Mouse (Mus musculus) midbrain, embryonic 14.5 days (tissue): ENCODE measurements around the gene Dact1. TPM values are rescaled to one million over a fixed set of nuclear protein-coding genes. Genes with fewer than 3 reads are reported as not detected.

Source experiments
- ATAC-seq: fragments of 200-750 bp; cut with Nextera tagmentation; 2 replicates; pipeline ENCODE4 v1.8.0; 2017; ENCODE audit warnings: moderate number of reproducible peaks, moderate library complexity; ENCODE audit not compliant: low FRiP score, low TSS enrichment
- DNase-seq: peaks from one replicate; pipeline ENCODE4 v3.0.0-alpha.2; 2015
- H3K27ac ChIP-seq: fragments of 300-500 bp; sonication (generic); replicated peaks from 2 replicates; pipeline ENCODE4 v1.5.1; 2014; ENCODE audit warnings: mild to moderate bottlenecking, low read depth, low read length, moderate library complexity
- H3K27me3 ChIP-seq: fragments of 300-500 bp; sonication (generic); 2 replicates; pipeline ENCODE4 v1.6.1; 2014; ENCODE audit warnings: low read length, control low read depth, mixed read lengths; ENCODE audit not compliant: control insufficient read depth, insufficient read depth
- H3K36me3 ChIP-seq: fragments of 300-500 bp; sonication (generic); 2 replicates; pipeline ENCODE4 v1.6.1; 2014; ENCODE audit warnings: low read length, control low read depth; ENCODE audit not compliant: control insufficient read depth, insufficient read depth
- H3K4me1 ChIP-seq: fragments of 300-500 bp; sonication (generic); 2 replicates; pipeline ENCODE4 v1.6.1; 2014; ENCODE audit warnings: mild to moderate bottlenecking, antibody characterized with exemption, low read length, control low read depth; ENCODE audit not compliant: control insufficient read depth, insufficient read depth
- H3K4me2 ChIP-seq: fragments of 300-500 bp; sonication (generic); 2 replicates; pipeline ENCODE4 v1.6.1; 2014; ENCODE audit warnings: mild to moderate bottlenecking, low read length, moderate library complexity
- H3K4me3 ChIP-seq: fragments of 300-500 bp; sonication (generic); replicated peaks from 2 replicates; pipeline ENCODE4 v1.5.1; 2014; ENCODE audit warnings: low read depth, low read length
- H3K9ac ChIP-seq: fragments of 300-500 bp; sonication (generic); replicated peaks from 2 replicates; pipeline ENCODE4 v1.6.1; 2014; ENCODE audit warnings: mild to moderate bottlenecking, low read length, moderate library complexity
- H3K9me3 ChIP-seq: fragments of 300-500 bp; sonication (generic); 2 replicates; pipeline ENCODE4 v1.6.1; 2016; ENCODE audit warnings: low read length, control low read depth, mixed read lengths; ENCODE audit not compliant: control insufficient read depth
- WGBS: fragments of 180-500 bp; shearing (Covaris S2); extraction: QIAGEN DNeasy Blood & Tissue Kit; methylation state at CpG from one replicate; pipeline ENCODE4 v1.1.7; 2014; 5-methylcytosine and 5-hydroxymethylcytosine counted together
- polyA plus RNA-seq: library from polyadenylated mRNA; unstranded; fragments of >200 nt; fragmentation: Nextera tagmentation; extraction: Ambion mirVana; gene quantifications from 2 replicates; pipeline ENCODE4 v1.2.1, GENCODE M21; 2014

Dact1 gene
- 34.6 and 35.8 TPM in 2 replicates for polyA plus RNA-seq

DNA sequence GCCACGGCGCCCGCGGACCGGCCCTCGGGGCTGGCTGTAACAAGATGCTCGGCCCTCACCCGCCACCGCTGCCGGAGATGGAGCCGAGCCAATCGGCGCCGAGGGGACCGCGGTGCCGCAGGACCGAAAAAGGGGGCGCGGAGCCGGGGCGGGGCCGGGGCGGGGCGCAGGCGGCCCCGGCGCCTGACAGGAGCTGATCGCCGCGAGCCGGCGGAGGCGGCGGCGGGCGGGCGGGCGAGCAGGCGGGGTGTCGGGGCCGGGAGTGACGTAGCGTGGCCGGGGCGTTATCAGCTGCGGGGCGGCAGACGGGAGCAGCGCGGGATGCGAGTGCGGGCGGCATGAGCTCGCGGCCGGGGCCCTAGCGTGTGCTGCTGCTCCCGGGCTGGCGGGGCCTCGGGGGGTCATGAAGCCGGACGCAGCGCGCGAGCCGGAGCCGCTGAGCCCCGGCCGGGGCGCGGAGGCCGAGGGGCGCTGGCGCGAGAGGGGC, at the start of gene Dact1:
Gene Dact1 (plus strand): TSS at position 304 of the 487 bp plus-strand sequence.
- no peaks in the 10 kb centered on the region for H3K27me3 ChIP-seq
- peak within 1 kb of the TSS; percentile 69 for H3K4me2 ChIP-seq
- H3K36me3 ChIP-seq = peaks cover 17% of the 10 kb centered on the region
- ATAC-seq = peak; percentile 91
- peak within 1 kb of the TSS; percentile 91 for H3K27ac ChIP-seq
- DNase-seq = peak; percentile 87
- H3K4me3 ChIP-seq = peak within 1 kb of the TSS; percentile 85
- no peaks in the 10 kb centered on the region for H3K9me3 ChIP-seq
- peak within 1 kb of the TSS; percentile 94 for H3K9ac ChIP-seq
- WGBS = under 1% methylated on average over 72 of the region's 76 CpGs
- 0 out of 2 replicates have a peak, but pooled peaks cover 8% of the 10 kb centered on the region for H3K4me1 ChIP-seq

- Histone ChIP-seq H3K4me1 (no peaks in the 10 kb centered on the region), H3K27me3 (no peaks in the 10 kb centered on the region), H3K9ac (no peak overlapping the region), H3K36me3 (no peaks in the 10 kb centered on the region), H3K9me3 (no peaks in the 10 kb centered on the region), H3K4me2 (no peak overlapping the region), H3K4me3 (no peak overlapping the region), H3K27ac (no peak overlapping the region)
- 92% methylated on average over 4 of the region's 4 CpGs for WGBS
- ATAC-seq (no peak), DNase-seq (no peak)
Observed at GRCm38 (mm10) chr12:71264211-71264610, 45.5 kb upstream of the Dact1 start.

GRCm38 (mm10) chr12:71269367-71269766, 40.3 kb upstream of the Dact1 start:
- Histone ChIP-seq H3K9me3 (no peaks in the 10 kb centered on the region), H3K27ac (no peak overlapping the region), H3K36me3 (no peaks in the 10 kb centered on the region), H3K4me1 (no peaks in the 10 kb centered on the region), H3K9ac (no peak overlapping the region), H3K4me2 (no peak overlapping the region), H3K27me3 (no peaks in the 10 kb centered on the region), H3K4me3 (no peak overlapping the region)
- DNase-seq (no peak), ATAC-seq (no peak)
- 90% methylated on average over 7 of the region's 7 CpGs for WGBS

- H3K4me3 ChIP-seq = no peak overlapping the region
- no peak for ATAC-seq
- no peak overlapping the region for H3K27ac ChIP-seq
- no peaks in the 10 kb centered on the region for H3K9me3 ChIP-seq
- no peak overlapping the region for H3K4me2 ChIP-seq
- no peaks in the 10 kb centered on the region for H3K4me1 ChIP-seq
- DNase-seq = no peak
- no peaks in the 10 kb centered on the region for H3K36me3 ChIP-seq
- no peaks in the 10 kb centered on the region for H3K27me3 ChIP-seq
- H3K9ac ChIP-seq = no peak overlapping the region
- WGBS = 75% methylated on average over 5 of the region's 5 CpGs
Observed at GRCm38 (mm10) chr12:71271131-71271530, 38.6 kb upstream of the Dact1 start.

DNA sequence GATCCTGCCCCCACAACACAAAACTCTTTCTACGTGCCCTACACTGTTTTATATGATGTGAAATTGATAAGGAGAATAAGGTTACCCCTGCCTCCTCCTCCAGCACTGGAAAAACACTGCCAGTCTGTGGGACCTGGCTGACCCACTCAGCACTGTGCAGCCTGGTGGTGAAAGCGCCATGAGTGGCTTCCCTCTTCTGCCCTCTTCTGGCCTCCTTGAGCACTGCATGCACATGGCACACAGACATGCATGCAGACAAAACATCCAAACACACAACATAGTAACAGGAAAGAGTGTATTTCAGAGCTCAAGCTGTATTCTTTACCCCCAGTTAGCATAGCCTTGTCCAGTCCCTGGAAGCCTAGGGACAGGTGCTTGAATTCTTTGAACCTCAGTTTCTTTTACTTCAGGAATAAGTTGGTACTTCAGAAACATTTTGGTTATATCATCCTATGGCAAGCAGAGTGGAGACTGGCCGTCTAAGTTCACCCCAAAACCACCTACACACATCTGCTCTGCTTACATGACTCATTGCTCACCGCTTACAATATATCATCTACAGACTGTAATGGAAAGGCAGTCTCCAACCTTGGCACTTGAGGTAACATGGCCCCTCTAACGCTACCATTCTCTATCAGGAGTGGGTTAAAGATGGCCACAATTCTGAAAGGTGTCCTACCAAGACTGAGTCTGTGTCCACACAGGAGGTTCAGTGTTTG, 35.0 kb upstream of the Dact1 start:
- no peak for ATAC-seq
- H3K4me1 ChIP-seq = peaks cover 3% of the 10 kb centered on the region
- H3K27ac ChIP-seq = no peak overlapping the region
- no peak overlapping the region for H3K9ac ChIP-seq
- WGBS = 95% methylated on average over 5 of the region's 5 CpGs
- no peak overlapping the region for H3K4me3 ChIP-seq
- no peaks in the 10 kb centered on the region for H3K9me3 ChIP-seq
- H3K27me3 ChIP-seq = no peaks in the 10 kb centered on the region
- no peaks in the 10 kb centered on the region for H3K36me3 ChIP-seq
- no peak for DNase-seq
- H3K4me2 ChIP-seq = no peak overlapping the region

GRCm38 (mm10) chr12:71275906-71276595, 33.6 kb upstream of the Dact1 start:
- Histone ChIP-seq H3K4me3 (no peak overlapping the region), H3K36me3 (no peaks in the 10 kb centered on the region), H3K4me2 (no peak overlapping the region), H3K27ac (no peak overlapping the region), H3K9ac (no peak overlapping the region), H3K27me3 (no peaks in the 10 kb centered on the region), H3K4me1 (peaks cover 6% of the 10 kb centered on the region), H3K9me3 (no peaks in the 10 kb centered on the region)
- 87% methylated on average over 8 of the region's 8 CpGs for WGBS
- DNase-seq (no peak), ATAC-seq (no peak)

- Histone ChIP-seq H3K4me1 (peaks cover 6% of the 10 kb centered on the region), H3K27me3 (no peaks in the 10 kb centered on the region), H3K9me3 (no peaks in the 10 kb centered on the region), H3K27ac (peak overlapping the region; percentile 10), H3K4me3 (no peak overlapping the region), H3K36me3 (no peaks in the 10 kb centered on the region), H3K4me2 (no peak overlapping the region), H3K9ac (no peak overlapping the region)
- 55% methylated on average over 12 of the region's 12 CpGs for WGBS
- ATAC-seq = no peak
- peak; percentile 50 for DNase-seq
Observed at GRCm38 (mm10) chr12:71279521-71280262, 30.0 kb upstream of the Dact1 start.

GRCm38 (mm10) chr12:71281201-71281768, 28.4 kb upstream of the Dact1 start:
- H3K4me2 ChIP-seq = no peak overlapping the region
- peaks cover 6% of the 10 kb centered on the region for H3K4me1 ChIP-seq
- ATAC-seq = no peak
- no peaks in the 10 kb centered on the region; the same call in 1 of the 2 replicates for H3K9me3 ChIP-seq
- H3K9ac ChIP-seq = no peak overlapping the region
- no peak for DNase-seq
- no peaks in the 10 kb centered on the region for H3K27me3 ChIP-seq
- no peaks in the 10 kb centered on the region for H3K36me3 ChIP-seq
- 86% methylated on average over 12 of the region's 12 CpGs for WGBS
- no peak overlapping the region for H3K4me3 ChIP-seq
- H3K27ac ChIP-seq = no peak overlapping the region
